Mouse (Mus musculus) stomach, embryonic 16.5 days (tissue): ENCODE measurements around the gene Klf9. TPM values are rescaled to one million over a fixed set of nuclear protein-coding genes. Genes with fewer than 3 reads are reported as not detected.

ENCODE experiments used
- ATAC-seq: fragments of 200-750 bp; cut with Nextera tagmentation; 2 replicates; pipeline ENCODE4 v1.8.0; 2017; ENCODE audit warnings: moderate number of reproducible peaks, moderate TSS enrichment; ENCODE audit not compliant: insufficient read depth, low FRiP score
- H3K27ac ChIP-seq: fragments of 300-500 bp; sonication (generic); 2 replicates; pipeline ENCODE4 v1.5.1; 2014; ENCODE audit warnings: low read length
- H3K27me3 ChIP-seq: fragments of 300-500 bp; sonication (generic); 2 replicates; pipeline ENCODE4 v1.6.1; 2014; ENCODE audit warnings: low read length, control low read depth, mixed read lengths; ENCODE audit not compliant: control insufficient read depth, insufficient read depth
- H3K36me3 ChIP-seq: fragments of 300-500 bp; sonication (generic); 2 replicates; pipeline ENCODE4 v1.6.1; 2014; ENCODE audit warnings: low read length; ENCODE audit not compliant: control insufficient read depth, insufficient read depth
- H3K4me1 ChIP-seq: fragments of 300-500 bp; sonication (generic); 2 replicates; pipeline ENCODE4 v1.6.1; 2014; ENCODE audit warnings: low read length, control low read depth, mixed read lengths; ENCODE audit not compliant: control insufficient read depth, insufficient read depth
- H3K4me2 ChIP-seq: fragments of 300-500 bp; sonication (generic); 2 replicates; pipeline ENCODE4 v1.6.1; 2014; ENCODE audit warnings: low read depth, low read length, mixed read lengths
- H3K4me3 ChIP-seq: fragments of 300-500 bp; sonication (generic); replicated peaks from 2 replicates; pipeline ENCODE4 v1.5.1; 2014; ENCODE audit warnings: mild to moderate bottlenecking, low read length
- H3K9ac ChIP-seq: fragments of 300-500 bp; sonication (generic); 2 replicates; pipeline ENCODE4 v1.6.1; 2014; ENCODE audit warnings: low read length
- H3K9me3 ChIP-seq: fragments of 300-500 bp; sonication (generic); replicated peaks from 2 replicates; pipeline ENCODE4 v1.6.1; 2016; ENCODE audit warnings: low read length, control low read depth; ENCODE audit not compliant: control insufficient read depth
- WGBS: fragments of 180-500 bp; shearing (Covaris S2); extraction: QIAGEN DNeasy Blood & Tissue Kit; methylation state at CpG from one replicate; pipeline ENCODE4 v1.1.7; 2014; 5-methylcytosine and 5-hydroxymethylcytosine counted together
- polyA plus RNA-seq: library from polyadenylated mRNA; unstranded; fragments of >200 nt; fragmentation: Nextera tagmentation; extraction: Ambion mirVana; gene quantifications from 2 replicates; pipeline ENCODE4 v1.2.1, GENCODE M21; 2015

Gene Klf9
- polyA plus RNA-seq: 7.1 and 7.9 TPM in 2 replicates

GRCm38 (mm10) chr19:23140689-23141317, at the start of gene Klf9:
Gene Klf9, plus strand, starts transcription at chr19:23141226.
- Histone ChIP-seq H3K9me3 (no peaks in the 10 kb centered on the region), H3K36me3 (no peaks in the 10 kb centered on the region), H3K27ac (peak within 1 kb of the TSS; percentile 95), H3K4me2 (peak within 1 kb of the TSS; percentile 77), H3K4me1 (peaks cover 14% of the 10 kb centered on the region), H3K4me3 (peak within 1 kb of the TSS; percentile 75), H3K9ac (peak within 1 kb of the TSS; percentile 85), H3K27me3 (peaks cover 5% of the 10 kb centered on the region; the same call in 1 of the 2 replicates)
- peak; percentile 93 for ATAC-seq
- WGBS: under 1% methylated on average over 52 of the region's 52 CpGs

- H3K27ac ChIP-seq: no peak overlapping the region
- no peak overlapping the region for H3K9ac ChIP-seq
- no peaks in the 10 kb centered on the region for H3K9me3 ChIP-seq
- H3K36me3 ChIP-seq: no peaks in the 10 kb centered on the region
- H3K4me1 ChIP-seq: no peaks in the 10 kb centered on the region
- 75% methylated on average over 4 of the region's 4 CpGs for WGBS
- H3K4me3 ChIP-seq: no peak overlapping the region
- ATAC-seq: no peak
- no peaks in the 10 kb centered on the region for H3K27me3 ChIP-seq
- no peak overlapping the region for H3K4me2 ChIP-seq
Measured at GRCm38 (mm10) chr19:23091586-23091985, 49.4 kb upstream of the Klf9 start.

- Histone ChIP-seq H3K4me2 (no peak overlapping the region), H3K4me3 (no peak overlapping the region), H3K9me3 (no peaks in the 10 kb centered on the region), H3K4me1 (no peaks in the 10 kb centered on the region), H3K36me3 (no peaks in the 10 kb centered on the region), H3K27ac (no peak overlapping the region), H3K9ac (no peak overlapping the region), H3K27me3 (no peaks in the 10 kb centered on the region)
- ATAC-seq: no peak
- WGBS: 74% methylated on average over 5 of the region's 5 CpGs
Measured at GRCm38 (mm10) chr19:23093548-23093947, 47.5 kb upstream of the Klf9 start.

GRCm38 (mm10) chr19:23094906-23095305, 46.1 kb upstream of the Klf9 start:
- H3K27me3 ChIP-seq: no peaks in the 10 kb centered on the region
- H3K9ac ChIP-seq: no peak overlapping the region
- no peak overlapping the region for H3K4me3 ChIP-seq
- no peak for ATAC-seq
- WGBS: 36% methylated on average over 3 of the region's 3 CpGs
- no peaks in the 10 kb centered on the region for H3K4me1 ChIP-seq
- H3K4me2 ChIP-seq: no peak overlapping the region
- no peaks in the 10 kb centered on the region for H3K9me3 ChIP-seq
- no peaks in the 10 kb centered on the region for H3K36me3 ChIP-seq
- H3K27ac ChIP-seq: no peak overlapping the region

GRCm38 (mm10) chr19:23106859-23107258, 34.2 kb upstream of the Klf9 start:
- Histone ChIP-seq H3K4me3 (no peak overlapping the region), H3K36me3 (no peaks in the 10 kb centered on the region), H3K9ac (no peak overlapping the region), H3K4me2 (no peak overlapping the region), H3K9me3 (no peaks in the 10 kb centered on the region), H3K27me3 (no peaks in the 10 kb centered on the region), H3K4me1 (no peaks in the 10 kb centered on the region), H3K27ac (no peak overlapping the region)
- WGBS: 76% methylated on average over 5 of the region's 5 CpGs
- ATAC-seq: no peak

GRCm38 (mm10) chr19:23107335-23107734, 33.7 kb upstream of the Klf9 start:
- WGBS: 43% methylated on average over 2 of the region's 2 CpGs
- no peaks in the 10 kb centered on the region for H3K9me3 ChIP-seq
- no peak for ATAC-seq

GRCm38 (mm10) chr19:23121875-23122274, 19.2 kb upstream of the Klf9 start:
- H3K4me3 ChIP-seq: no peak overlapping the region
- ATAC-seq: 0 out of 2 replicates have a peak, but pooled peaks have one; percentile 69
- H3K9me3 ChIP-seq: no peaks in the 10 kb centered on the region
- no peaks in the 10 kb centered on the region for H3K4me1 ChIP-seq
- H3K27me3 ChIP-seq: no peaks in the 10 kb centered on the region
- H3K4me2 ChIP-seq: no peak overlapping the region
- 14% methylated on average over 10 of the region's 10 CpGs for WGBS
- no peaks in the 10 kb centered on the region for H3K36me3 ChIP-seq
- H3K9ac ChIP-seq: no peak overlapping the region
- no peak overlapping the region for H3K27ac ChIP-seq

More at GRCm38 (mm10) chr19:23107335-23107734, 33.7 kb upstream of the Klf9 start:
- H3K4me2 ChIP-seq: no peak overlapping the region
- H3K9ac ChIP-seq: no peak overlapping the region
- no peak overlapping the region for H3K4me3 ChIP-seq
- H3K4me1 ChIP-seq: no peaks in the 10 kb centered on the region
- no peaks in the 10 kb centered on the region for H3K27me3 ChIP-seq
- H3K36me3 ChIP-seq: no peaks in the 10 kb centered on the region
- no peak overlapping the region for H3K27ac ChIP-seq

GRCm38 (mm10) chr19:23124023-23124550, 16.9 kb upstream of the Klf9 start:
- H3K9me3 ChIP-seq: no peaks in the 10 kb centered on the region
- H3K27me3 ChIP-seq: no peaks in the 10 kb centered on the region
- H3K27ac ChIP-seq: no peak overlapping the region
- H3K4me2 ChIP-seq: no peak overlapping the region
- no peak overlapping the region for H3K9ac ChIP-seq
- H3K36me3 ChIP-seq: no peaks in the 10 kb centered on the region
- no peak overlapping the region for H3K4me3 ChIP-seq
- no peaks in the 10 kb centered on the region for H3K4me1 ChIP-seq
- no peak for ATAC-seq
- 74% methylated on average over 7 of the region's 7 CpGs for WGBS

GRCm38 (mm10) chr19:23125227-23126150, 15.5 kb upstream of the Klf9 start:
- ATAC-seq: no peak
- no peaks in the 10 kb centered on the region for H3K27me3 ChIP-seq
- 65% methylated on average over 9 of the region's 9 CpGs for WGBS

More at GRCm38 (mm10) chr19:23125227-23126150, 15.5 kb upstream of the Klf9 start:
- Histone ChIP-seq H3K4me2 (no peak overlapping the region), H3K9me3 (no peaks in the 10 kb centered on the region), H3K9ac (no peak overlapping the region), H3K36me3 (no peaks in the 10 kb centered on the region), H3K4me1 (no peaks in the 10 kb centered on the region), H3K4me3 (no peak overlapping the region), H3K27ac (no peak overlapping the region)
